Mouse (Mus musculus): Measurements from ENCODE around the gene Hspe1. TPM values are rescaled to one million over a fixed set of nuclear protein-coding genes. Genes with fewer than 3 reads are reported as not detected.

Hspe1 gene
- polyA plus RNA-seq, 1 experiment from 2014 or later: 306 TPM

DNA sequence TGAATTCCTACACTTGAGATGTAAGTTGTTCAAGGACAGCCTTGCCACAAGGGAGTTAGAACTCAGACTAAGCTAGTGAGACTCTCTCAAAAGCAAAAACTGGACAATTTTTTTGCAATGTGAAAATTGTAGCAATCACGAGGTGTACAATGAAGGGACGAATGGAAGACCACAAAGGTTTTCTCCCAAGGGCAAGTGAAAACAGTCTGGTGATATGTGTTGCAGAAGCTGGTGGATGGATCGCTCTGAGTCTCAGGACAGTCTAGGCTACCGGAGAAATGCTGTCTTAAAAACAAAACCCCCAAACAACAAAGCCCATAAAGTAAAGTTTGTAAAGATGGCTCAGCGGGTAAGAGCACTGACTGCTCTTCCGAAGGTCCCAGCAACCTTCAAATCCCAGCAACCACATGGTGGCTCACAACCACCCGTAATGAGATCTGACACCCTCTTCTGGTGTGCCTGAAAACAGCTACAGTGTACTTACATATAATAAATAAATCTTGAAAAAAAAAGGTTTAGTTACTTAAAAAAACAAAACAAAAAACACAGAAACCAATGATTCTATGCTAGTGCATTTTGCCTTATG is 2.1 kb upstream of the Hspe1 start:
- H3K4me3 ChIP-seq: peak overlapping the region; percentile 85
- peaks cover 6% of the 10 kb centered on the region; the same call in 1 of the 2 replicates for H3K9me3 ChIP-seq
- WGBS: 52% methylated on average over 7 of the region's 7 CpGs
- H3K27ac ChIP-seq (replicated peaks): no peak overlapping the region
- peaks cover 48% of the 10 kb centered on the region for H3K4me1 ChIP-seq
- peak overlapping the region; percentile 95 for H3K9ac ChIP-seq
- no peaks in the 10 kb centered on the region for H3K27me3 ChIP-seq (replicated peaks)
- peaks cover 61% of the 10 kb centered on the region for H3K36me3 ChIP-seq
- peak overlapping the region; percentile 90 for H3K4me2 ChIP-seq
- no peak for ATAC-seq (ENCODE audit: extremely low read depth, insufficient number of reproducible peaks, low FRiP score, low TSS enrichment)

DNA sequence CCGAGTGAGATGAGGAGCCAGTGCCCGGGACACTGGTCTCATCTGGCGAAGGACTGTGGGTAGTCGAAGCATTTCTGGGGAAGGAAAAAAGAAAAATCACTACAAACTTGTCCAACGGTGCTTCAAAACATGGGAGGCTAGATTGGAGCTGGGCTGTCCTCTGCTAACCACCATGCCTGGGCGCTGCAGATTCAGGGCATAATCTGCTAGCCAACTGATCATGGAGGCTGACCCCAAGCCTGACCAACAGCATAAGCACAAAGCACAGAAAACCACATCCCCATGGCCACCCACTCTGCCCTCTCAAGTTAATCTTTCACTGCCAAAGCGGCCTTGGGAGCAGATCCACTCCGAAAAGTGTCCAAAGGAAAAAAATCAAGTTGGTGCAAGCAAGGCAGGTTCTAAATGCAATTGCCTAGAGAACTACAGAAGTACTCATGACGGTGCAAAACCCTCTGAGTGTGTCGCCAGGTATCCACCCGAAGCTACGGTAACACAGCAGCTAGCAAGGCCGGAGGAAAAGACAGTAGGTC is 998 bp upstream of the Hspe1 start:
- peaks cover 6% of the 10 kb centered on the region; the same call in 1 of the 2 replicates for H3K9me3 ChIP-seq
- WGBS: under 1% methylated on average over 13 of the region's 13 CpGs
- H3K9ac ChIP-seq: peak overlapping the region; percentile 95
- peak overlapping the region; percentile 97 for H3K27ac ChIP-seq (replicated peaks)
- peaks cover 61% of the 10 kb centered on the region for H3K36me3 ChIP-seq
- H3K4me1 ChIP-seq: peaks cover 48% of the 10 kb centered on the region
- no peaks in the 10 kb centered on the region for H3K27me3 ChIP-seq (replicated peaks)
- ATAC-seq (ENCODE audit: extremely low read depth, insufficient number of reproducible peaks, low FRiP score, low TSS enrichment): no peak
- H3K4me3 ChIP-seq: peak overlapping the region; percentile 85
- peak overlapping the region; percentile 90 for H3K4me2 ChIP-seq

DNA sequence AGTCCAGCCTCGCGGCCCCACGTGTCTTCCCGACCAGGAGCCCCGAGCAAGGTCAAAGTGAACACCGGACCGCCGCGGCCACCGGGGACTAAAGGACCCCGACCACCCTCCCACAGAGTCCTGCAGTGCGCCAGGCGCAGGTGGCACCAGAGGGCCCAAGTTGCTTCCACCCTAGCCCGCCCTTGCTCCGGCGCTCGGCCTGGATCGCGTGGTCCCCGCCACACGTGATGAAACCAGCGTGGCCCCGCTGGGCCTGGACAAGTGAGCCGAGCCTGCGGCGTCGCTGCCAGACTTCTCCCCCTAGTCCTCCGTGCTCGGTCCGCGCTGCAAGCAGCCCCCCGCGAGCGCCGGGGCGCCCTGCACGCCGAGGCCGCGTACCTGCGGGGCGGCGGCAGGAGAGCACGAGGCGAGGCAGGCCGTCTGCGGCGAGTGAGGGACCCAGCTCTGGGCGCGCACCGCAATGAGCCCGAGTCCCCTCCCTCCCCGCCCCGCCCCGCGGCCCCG is 479 bp upstream of the Hspe1 start:
- H3K4me3 ChIP-seq: peak overlapping the region; percentile 85
- H3K36me3 ChIP-seq: peaks cover 61% of the 10 kb centered on the region
- WGBS: under 1% methylated on average over 46 of the region's 57 CpGs
- no peaks in the 10 kb centered on the region for H3K27me3 ChIP-seq (replicated peaks)
- peak; percentile 56 for ATAC-seq (ENCODE audit: extremely low read depth, insufficient number of reproducible peaks, low FRiP score, low TSS enrichment)
- H3K4me1 ChIP-seq: peaks cover 48% of the 10 kb centered on the region
- H3K9me3 ChIP-seq: peaks cover 3% of the 10 kb centered on the region; the same call in 1 of the 2 replicates
- peak overlapping the region; percentile 95 for H3K9ac ChIP-seq
- H3K4me2 ChIP-seq: peak overlapping the region; percentile 90
- H3K27ac ChIP-seq (replicated peaks): peak overlapping the region; percentile 97

DNA sequence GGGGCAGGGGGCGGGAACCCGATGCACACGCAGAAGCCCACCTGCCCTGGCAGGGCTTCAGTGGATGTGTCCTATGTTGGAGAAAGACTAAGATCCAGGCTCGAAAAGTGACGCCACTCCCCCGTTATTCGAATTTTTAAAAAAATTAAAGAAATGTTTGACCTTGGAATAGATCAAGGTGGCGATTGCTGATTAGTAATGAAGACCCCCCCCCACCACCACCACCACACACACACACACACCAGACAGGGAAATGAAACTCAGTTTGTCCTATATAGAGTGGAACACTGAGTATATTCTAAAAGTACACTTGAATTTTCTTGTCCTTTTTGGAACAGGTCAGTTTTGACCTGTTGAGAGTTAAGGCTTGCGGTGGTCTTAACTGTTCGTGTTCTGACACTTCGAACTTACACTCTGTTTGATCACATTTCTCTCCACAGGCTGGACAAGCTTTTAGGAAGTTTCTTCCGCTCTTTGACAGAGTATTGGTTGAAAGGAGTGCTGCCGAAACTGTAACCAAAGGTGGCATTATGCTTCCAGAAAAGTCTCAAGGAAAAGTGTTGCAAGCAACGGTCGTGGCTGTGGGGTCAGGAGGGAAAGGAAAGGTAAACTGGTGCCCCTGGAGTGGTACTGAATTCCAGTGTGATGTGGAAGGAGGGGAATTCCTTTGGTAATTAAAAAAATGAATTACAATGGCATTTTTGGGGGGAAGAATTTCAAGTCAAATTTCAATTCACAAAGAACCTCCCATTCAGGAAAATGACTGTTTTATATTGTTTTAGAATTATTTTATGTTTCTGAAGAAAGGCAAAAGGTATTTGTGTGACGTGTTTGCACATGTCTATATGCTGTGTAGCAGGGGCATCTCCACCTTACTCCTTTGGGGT is 922 bp downstream of the Hspe1 start:
- Histone ChIP-seq H3K9me3 (no peaks in the 10 kb centered on the region), H3K27ac (replicated peaks) (peak overlapping the region; percentile 97), H3K27me3 (replicated peaks) (no peaks in the 10 kb centered on the region), H3K4me1 (peaks cover 47% of the 10 kb centered on the region), H3K36me3 (peaks cover 60% of the 10 kb centered on the region), H3K9ac (peak overlapping the region; percentile 95), H3K4me2 (peak overlapping the region; percentile 90), H3K4me3 (peak overlapping the region; percentile 85)
- 7% methylated on average over 16 of the region's 16 CpGs for WGBS
- no peak for ATAC-seq (ENCODE audit: extremely low read depth, insufficient number of reproducible peaks, low FRiP score, low TSS enrichment)

DNA sequence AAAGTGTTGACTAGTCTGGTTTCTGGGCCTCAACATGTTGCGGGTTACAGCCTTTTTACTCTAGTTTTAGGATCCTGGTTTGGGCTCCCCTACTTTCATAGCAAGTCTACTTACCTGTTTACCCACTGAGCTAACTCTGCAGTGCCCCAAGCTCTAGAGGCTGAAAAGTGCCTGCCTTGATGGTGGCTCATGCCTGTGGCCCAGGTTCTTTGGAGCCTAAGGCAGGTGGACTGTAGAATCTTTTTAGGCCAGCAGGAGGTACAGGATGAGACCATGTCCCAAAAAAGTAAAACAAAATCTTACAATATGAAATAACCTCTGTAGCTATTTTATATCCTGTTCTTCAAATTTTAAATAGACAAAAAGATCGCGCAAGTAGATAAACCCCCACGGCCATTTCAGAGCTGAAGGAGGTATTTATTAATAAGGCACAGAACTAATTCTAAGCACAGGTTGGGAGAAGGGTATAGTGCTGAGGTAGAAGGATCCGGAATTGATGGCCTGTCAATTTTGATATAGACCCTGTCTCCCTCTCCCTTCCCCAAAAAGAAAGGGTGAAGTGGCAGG is 1.6 kb downstream of the Hspe1 start:
- peak overlapping the region; percentile 95 for H3K9ac ChIP-seq

DNA sequence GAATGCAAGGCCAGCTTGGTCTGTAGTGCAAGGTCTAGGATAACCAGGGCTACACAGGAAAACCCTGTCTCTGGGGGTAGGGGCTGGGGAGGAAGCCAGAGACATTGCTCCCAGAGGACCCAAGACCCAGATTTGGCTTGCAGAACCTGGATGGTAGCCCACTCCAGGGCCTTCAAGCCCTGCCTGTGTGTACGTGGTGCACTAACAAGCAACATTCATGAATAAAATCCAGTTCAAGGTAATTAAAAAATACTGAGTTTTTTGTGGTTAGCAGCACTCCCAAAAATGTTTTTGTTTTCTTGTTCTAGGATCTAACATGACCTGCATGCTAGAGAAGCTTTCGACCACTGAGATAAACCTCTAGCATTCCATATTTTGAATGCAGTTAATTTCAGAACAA is 4.1 kb downstream of the Hspe1 start:
- H3K4me3 ChIP-seq: no peak overlapping the region
- H3K4me2 ChIP-seq: no peak overlapping the region
- H3K9ac ChIP-seq: no peak overlapping the region
- peaks cover 15% of the 10 kb centered on the region for H3K4me1 ChIP-seq
- H3K27me3 ChIP-seq (replicated peaks): no peaks in the 10 kb centered on the region
- ATAC-seq (ENCODE audit: extremely low read depth, insufficient number of reproducible peaks, low FRiP score, low TSS enrichment): no peak
- peaks cover 38% of the 10 kb centered on the region for H3K36me3 ChIP-seq
- WGBS: 89% methylated on average over 2 of the region's 2 CpGs
- no peak overlapping the region for H3K27ac ChIP-seq (replicated peaks)
- no peaks in the 10 kb centered on the region for H3K9me3 ChIP-seq

More for the DNA sequence above, 1.6 kb downstream of the Hspe1 start:
- Histone ChIP-seq H3K27me3 (replicated peaks) (no peaks in the 10 kb centered on the region), H3K9me3 (no peaks in the 10 kb centered on the region), H3K27ac (replicated peaks) (no peak overlapping the region), H3K4me1 (peaks cover 40% of the 10 kb centered on the region), H3K4me2 (peak overlapping the region; percentile 90), H3K4me3 (peak overlapping the region; percentile 85), H3K36me3 (peaks cover 52% of the 10 kb centered on the region)
- 80% methylated on average over 5 of the region's 5 CpGs for WGBS
- ATAC-seq (ENCODE audit: extremely low read depth, insufficient number of reproducible peaks, low FRiP score, low TSS enrichment): no peak

DNA sequence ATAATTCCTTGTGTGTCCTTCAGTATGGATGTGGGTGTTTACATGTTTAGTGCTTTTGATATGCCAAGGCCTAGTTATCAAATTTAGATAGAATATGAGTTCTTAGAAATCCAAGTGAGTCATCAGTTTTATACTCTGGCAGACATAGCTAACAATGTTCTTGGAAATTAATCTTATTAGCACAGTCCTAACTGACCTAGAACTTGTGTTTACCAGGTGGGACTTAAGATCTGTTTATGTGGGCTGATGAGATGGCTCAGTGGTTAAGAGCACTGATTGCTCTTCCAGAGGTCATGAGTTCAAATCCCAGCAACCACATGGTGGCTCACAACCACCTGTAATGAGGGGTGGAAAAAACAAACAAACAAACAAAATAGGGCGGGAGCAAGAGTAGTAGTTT is 4.5 kb downstream of the Hspe1 start:
- WGBS: 61% methylated on average over 1 of the region's 1 CpGs
- no peak for ATAC-seq (ENCODE audit: extremely low read depth, insufficient number of reproducible peaks, low FRiP score, low TSS enrichment)
- no peak overlapping the region for H3K27ac ChIP-seq (replicated peaks)

DNA sequence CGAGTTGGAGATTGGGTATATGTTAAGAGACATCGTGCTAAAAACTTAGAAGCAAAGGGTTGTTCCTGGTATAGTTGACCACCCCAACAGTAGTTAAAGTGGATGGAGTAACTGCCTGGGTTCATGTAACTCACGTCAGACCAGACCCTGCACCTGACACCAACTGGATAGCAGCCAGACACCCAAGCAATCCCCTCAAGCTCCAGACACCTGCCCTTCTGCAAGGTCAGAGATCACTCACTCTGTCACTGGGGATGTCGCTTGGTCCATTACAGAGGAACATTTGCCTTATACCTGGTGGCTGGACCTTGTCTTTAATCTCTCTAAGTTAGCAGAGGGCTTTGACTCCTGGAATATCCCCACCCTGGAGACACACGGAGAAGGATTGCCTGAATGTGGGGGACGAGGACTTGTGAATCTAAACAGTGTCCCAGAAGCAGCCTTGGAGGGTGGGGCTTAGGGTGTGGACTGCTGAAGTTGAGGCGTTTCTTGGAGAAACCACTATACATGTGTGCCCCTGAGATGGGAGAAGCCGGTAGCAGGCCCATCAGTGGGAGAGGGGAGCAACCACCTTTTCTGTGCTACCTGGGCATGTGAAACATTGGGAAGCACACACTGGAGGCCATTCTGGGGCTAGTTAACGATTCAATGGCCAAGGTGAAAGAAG is 19.1 kb downstream of the Hspe1 start:
- 74% methylated on average over 9 of the region's 9 CpGs for WGBS

More for the DNA sequence above, 4.5 kb downstream of the Hspe1 start:
- H3K36me3 ChIP-seq: peaks cover 38% of the 10 kb centered on the region
- no peaks in the 10 kb centered on the region for H3K9me3 ChIP-seq
- H3K4me1 ChIP-seq: peaks cover 15% of the 10 kb centered on the region
- H3K4me3 ChIP-seq: no peak overlapping the region
- H3K27me3 ChIP-seq (replicated peaks): no peaks in the 10 kb centered on the region
- no peak overlapping the region for H3K9ac ChIP-seq
- no peak overlapping the region for H3K4me2 ChIP-seq

DNA sequence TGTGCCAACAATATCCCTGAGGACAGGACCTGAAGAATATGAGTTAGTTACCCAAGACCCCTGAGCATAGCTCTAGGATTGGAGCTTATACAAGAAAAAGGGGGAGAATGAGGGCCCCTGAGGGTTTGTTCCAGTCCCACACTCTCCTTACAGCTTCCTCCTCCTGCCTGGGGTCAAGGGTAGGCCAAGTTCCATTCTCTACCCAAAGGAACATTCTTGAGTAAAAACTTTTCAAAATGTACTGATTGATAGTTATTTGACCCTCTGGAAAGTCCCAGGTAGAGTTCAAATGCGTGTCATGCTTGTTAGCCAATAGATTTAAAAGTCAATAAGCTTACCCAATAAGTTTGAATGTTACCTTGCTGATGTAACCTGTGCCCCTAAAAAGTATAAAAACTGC is 19.7 kb downstream of the Hspe1 start:
- H3K9me3 ChIP-seq: 0 out of 2 replicates have a peak, but pooled peaks cover 3% of the 10 kb centered on the region
- no peaks in the 10 kb centered on the region for H3K4me1 ChIP-seq
- ATAC-seq (ENCODE audit: extremely low read depth, insufficient number of reproducible peaks, low FRiP score, low TSS enrichment): no peak
- H3K27ac ChIP-seq (replicated peaks): no peak overlapping the region
- no peak overlapping the region for H3K9ac ChIP-seq
- no peaks in the 10 kb centered on the region for H3K36me3 ChIP-seq
- 77% methylated on average over 1 of the region's 1 CpGs for WGBS
- H3K4me3 ChIP-seq: no peak overlapping the region
- H3K4me2 ChIP-seq: no peak overlapping the region
- 0 out of 2 replicates have a peak, but pooled peaks cover 4% of the 10 kb centered on the region for H3K27me3 ChIP-seq (replicated peaks)

More for the DNA sequence above, 19.1 kb downstream of the Hspe1 start:
- H3K27me3 ChIP-seq (replicated peaks): 0 out of 2 replicates have a peak, but pooled peaks cover 6% of the 10 kb centered on the region
- no peaks in the 10 kb centered on the region for H3K36me3 ChIP-seq
- H3K4me2 ChIP-seq: no peak overlapping the region
- no peak for ATAC-seq (ENCODE audit: extremely low read depth, insufficient number of reproducible peaks, low FRiP score, low TSS enrichment)
- H3K4me1 ChIP-seq: no peaks in the 10 kb centered on the region
- H3K4me3 ChIP-seq: no peak overlapping the region
- H3K9ac ChIP-seq: no peak overlapping the region
- 0 out of 2 replicates have a peak, but pooled peaks cover 3% of the 10 kb centered on the region for H3K9me3 ChIP-seq
- H3K27ac ChIP-seq (replicated peaks): no peak overlapping the region

DNA sequence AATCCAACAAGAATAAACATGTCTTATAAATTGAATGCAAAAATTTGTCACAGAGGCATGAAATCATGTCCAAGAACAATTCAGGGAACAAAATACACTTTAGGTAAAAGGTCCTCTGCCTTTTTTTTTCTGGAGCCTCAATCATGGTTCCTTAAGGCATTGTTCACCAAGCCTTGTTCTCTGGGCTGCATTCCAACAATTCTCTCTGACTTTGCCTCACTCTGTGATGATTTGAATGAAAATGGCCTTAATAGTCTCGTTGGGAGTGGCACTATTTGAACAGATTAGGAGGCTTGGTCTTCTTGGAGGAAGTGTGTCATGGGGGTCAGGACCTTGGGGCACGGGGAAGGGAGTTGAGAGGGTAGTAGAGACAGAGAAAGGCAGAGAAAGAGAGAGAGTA is 20.5 kb downstream of the Hspe1 start:
- H3K9me3 ChIP-seq: 0 out of 2 replicates have a peak, but pooled peaks cover 3% of the 10 kb centered on the region
- no peak overlapping the region for H3K4me2 ChIP-seq
- H3K27me3 ChIP-seq (replicated peaks): no peaks in the 10 kb centered on the region
- ATAC-seq (ENCODE audit: extremely low read depth, insufficient number of reproducible peaks, low FRiP score, low TSS enrichment): no peak
- H3K9ac ChIP-seq: no peak overlapping the region
- no peak overlapping the region for H3K27ac ChIP-seq (replicated peaks)
- no peaks in the 10 kb centered on the region for H3K36me3 ChIP-seq
- 58% methylated on average over 2 of the region's 2 CpGs for WGBS
- H3K4me3 ChIP-seq: no peak overlapping the region
- H3K4me1 ChIP-seq: no peaks in the 10 kb centered on the region

All from heart, embryonic 13.5 days (tissue).